In the genomic region with DNA sequence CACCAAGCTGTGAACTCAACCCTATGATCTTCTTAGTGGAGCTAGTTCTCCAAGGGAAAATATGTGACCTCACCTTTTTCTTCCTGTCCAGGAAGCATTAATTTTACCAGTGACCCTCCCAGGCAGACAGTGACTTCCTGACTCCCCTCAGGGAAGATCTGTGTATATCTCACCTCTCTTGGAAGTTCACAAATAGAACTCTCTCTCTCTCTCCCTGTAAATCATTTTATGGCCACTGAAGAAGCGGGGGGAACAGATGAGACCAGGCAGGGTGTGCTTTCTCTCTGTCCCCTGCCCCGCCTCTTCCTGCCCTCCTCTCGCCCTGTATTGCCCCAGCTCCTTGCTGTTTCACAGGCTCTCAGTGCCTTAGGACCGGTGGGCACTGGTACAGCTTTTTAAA, we compare ENCODE assay signal across 17 mouse cellular contexts.
DNase-seq lines count a peak whose midpoint lies in the region; ATAC-seq and TF ChIP-seq lines count a peak whose summit lies in the region.
"Had no signal": no experiment of that assay in that cellular context is flagged by ENCODE, and none has a peak within 500 bp of the region (broad histone marks: within the 10 kb centered on the region; RNA-seq: fewer than 3 reads in every experiment).

No protein-coding gene starts in this region.

- TF ChIP-seq POLR2A in heart, adult 2 months (IDR thresholded peaks at IDR 0.05; ENCODE audit: insufficient read depth, low read depth, low read length) = no peak

- no peaks in the 10 kb centered on the region for H3K27me3 ChIP-seq in heart, adult 2 months (ENCODE audit: control insufficient read depth, insufficient read depth, low read length)
- H3K27me3 ChIP-seq in heart, embryonic 12.5 days (replicated peaks) = no peaks in the 10 kb centered on the region
- no peaks in the 10 kb centered on the region for H3K27me3 ChIP-seq in midbrain, embryonic 11.5 days (ENCODE audit: control insufficient read depth, insufficient read depth, low read length)
- H3K27me3 ChIP-seq in midbrain, embryonic 13.5 days = no peaks in the 10 kb centered on the region
- H3K27me3 ChIP-seq in kidney, embryonic 16.5 days (ENCODE audit: insufficient read depth, low read length) = no peaks in the 10 kb centered on the region
- H3K27me3 ChIP-seq: forebrain, embryonic 12.5 days; hindbrain, embryonic 15.5 days; neural tube, embryonic 12.5 days had no signal

- peaks cover 15% of the 10 kb centered on the region for H3K36me3 ChIP-seq in heart, adult 2 months (ENCODE audit: control insufficient read depth, insufficient read depth, low read length)
- peaks cover 8% of the 10 kb centered on the region; the same call in 1 of the 2 replicates for H3K36me3 ChIP-seq in heart, embryonic 12.5 days
- no peaks in the 10 kb centered on the region for H3K36me3 ChIP-seq in midbrain, embryonic 11.5 days (ENCODE audit: control insufficient read depth, insufficient read depth, low read length)
- no peaks in the 10 kb centered on the region for H3K36me3 ChIP-seq in midbrain, embryonic 13.5 days
- no peaks in the 10 kb centered on the region; the same call in 1 of the 2 replicates for H3K36me3 ChIP-seq in kidney, embryonic 16.5 days (ENCODE audit: insufficient read depth, low read length)
- H3K36me3 ChIP-seq: forebrain, embryonic 12.5 days; hindbrain, embryonic 15.5 days; limb, embryonic 10.5 days had no signal

- no peak for DNase-seq in heart, adult 2 months
- peak; percentile 65 for DNase-seq in midbrain, embryonic 11.5 days (ENCODE audit: low spot score, missing footprints)
- no peak for DNase-seq in layer of hippocampus, adult 9-10 months (ENCODE audit: low spot score)
- DNase-seq in layer of hippocampus, adult 9-11 months = no peak
- DNase-seq: adrenal gland, postnatal 10 days; cerebellum, adult 9-10 months; gastrocnemius, adult 2 months; heart, postnatal 4 days had no signal

- H3K9ac ChIP-seq in heart, adult 2 months (ENCODE audit: low read depth, low read length) = no peak overlapping the region
- no peak overlapping the region for H3K9ac ChIP-seq in heart, embryonic 12.5 days
- H3K9ac ChIP-seq in midbrain, embryonic 11.5 days (ENCODE audit: low read length) = no peak overlapping the region
- no peak overlapping the region for H3K9ac ChIP-seq in midbrain, embryonic 13.5 days (replicated peaks)
- H3K9ac ChIP-seq in kidney, embryonic 16.5 days (replicated peaks; ENCODE audit: low read length) = no peak overlapping the region
- H3K9ac ChIP-seq: forebrain, embryonic 12.5 days; hindbrain, embryonic 15.5 days; liver, postnatal 0 days; neural tube, embryonic 12.5 days had no signal

- no peaks in the 10 kb centered on the region for H3K79me2 ChIP-seq in heart, adult 2 months (replicated peaks; ENCODE audit: control insufficient read depth, insufficient read depth, low read length)

- no peak for TF ChIP-seq EP300 in heart, adult 2 months (IDR thresholded peaks at IDR 0.05; ENCODE audit: insufficient read depth, low read depth, low read length)

- intact Hi-C loops in heart, adult 2 months (cut with DNase I) = no loop called here

- no peaks in the 10 kb centered on the region for H3K9me3 ChIP-seq in heart, embryonic 12.5 days (replicated peaks)
- no peaks in the 10 kb centered on the region for H3K9me3 ChIP-seq in midbrain, embryonic 11.5 days (ENCODE audit: control insufficient read depth, low read length)
- H3K9me3 ChIP-seq in midbrain, embryonic 13.5 days = no peaks in the 10 kb centered on the region
- peaks cover 6% of the 10 kb centered on the region; the same call in 1 of the 2 replicates for H3K9me3 ChIP-seq in kidney, embryonic 16.5 days (ENCODE audit: low read length)
- H3K9me3 ChIP-seq: forebrain, embryonic 12.5 days; hindbrain, embryonic 15.5 days; limb, embryonic 10.5 days; neural tube, embryonic 12.5 days had no signal

- H3K4me1 ChIP-seq in heart, adult 2 months (ENCODE audit: control insufficient read depth, insufficient read depth, low read length) = peaks cover 5% of the 10 kb centered on the region
- no peaks in the 10 kb centered on the region for H3K4me1 ChIP-seq in heart, embryonic 12.5 days (replicated peaks)
- H3K4me1 ChIP-seq in midbrain, embryonic 11.5 days (ENCODE audit: control insufficient read depth, insufficient read depth, low read length) = no peaks in the 10 kb centered on the region
- H3K4me1 ChIP-seq in midbrain, embryonic 13.5 days (replicated peaks) = no peaks in the 10 kb centered on the region
- 0 out of 2 replicates have a peak, but pooled peaks cover 11% of the 10 kb centered on the region for H3K4me1 ChIP-seq in kidney, embryonic 16.5 days (ENCODE audit: insufficient read depth, low read length)
- H3K4me1 ChIP-seq: forebrain, embryonic 12.5 days; hindbrain, embryonic 15.5 days; limb, embryonic 10.5 days; neural tube, embryonic 12.5 days had no signal

- no peak overlapping the region for H3K4me2 ChIP-seq in heart, embryonic 12.5 days
- H3K4me2 ChIP-seq in midbrain, embryonic 11.5 days = no peak overlapping the region
- H3K4me2 ChIP-seq in midbrain, embryonic 13.5 days (replicated peaks) = no peak overlapping the region
- no peak overlapping the region for H3K4me2 ChIP-seq in kidney, embryonic 16.5 days (replicated peaks; ENCODE audit: low read depth, low read length)
- H3K4me2 ChIP-seq: forebrain, embryonic 12.5 days; hindbrain, embryonic 15.5 days; neural tube, embryonic 12.5 days had no signal

- 56% methylated on average over 4 of the region's 4 CpGs for WGBS in heart, adult 2 months
- WGBS in heart, embryonic 12.5 days = 76% methylated on average over 4 of the region's 4 CpGs
- WGBS in midbrain, embryonic 11.5 days = 79% methylated on average over 4 of the region's 4 CpGs
- WGBS in midbrain, embryonic 13.5 days = 90% methylated on average over 4 of the region's 4 CpGs
- 29% methylated on average over 4 of the region's 4 CpGs for WGBS in kidney, embryonic 16.5 days

- H3K27ac ChIP-seq in heart, adult 2 months = peak overlapping the region; percentile 50
- no peak overlapping the region for H3K27ac ChIP-seq in heart, embryonic 12.5 days (ENCODE audit: poor library complexity, severe bottlenecking)
- no peak overlapping the region for H3K27ac ChIP-seq in midbrain, embryonic 11.5 days (ENCODE audit: low read depth, low read length)
- no peak overlapping the region for H3K27ac ChIP-seq in midbrain, embryonic 13.5 days
- H3K27ac ChIP-seq in kidney, embryonic 16.5 days (ENCODE audit: low read length) = peak overlapping the region; percentile 57; the same call in 1 of the 2 replicates
- H3K27ac ChIP-seq: forebrain, embryonic 12.5 days; gastrocnemius, adult 2 months; hindbrain, embryonic 15.5 days; limb, embryonic 10.5 days; neural tube, embryonic 12.5 days had no signal

- H3K4me3 ChIP-seq in heart, adult 2 months = no peak overlapping the region
- H3K4me3 ChIP-seq in heart, embryonic 12.5 days = no peak overlapping the region
- H3K4me3 ChIP-seq in midbrain, embryonic 11.5 days (ENCODE audit: low read depth, low read length) = no peak overlapping the region
- H3K4me3 ChIP-seq in midbrain, embryonic 13.5 days (replicated peaks) = no peak overlapping the region
- no peak overlapping the region for H3K4me3 ChIP-seq in kidney, embryonic 16.5 days (ENCODE audit: low read length)
- H3K4me3 ChIP-seq: forebrain, embryonic 12.5 days; gastrocnemius, adult 2 months; hindbrain, embryonic 15.5 days; limb, embryonic 10.5 days; neural tube, embryonic 12.5 days had no signal

- no peak for ATAC-seq in heart, embryonic 12.5 days (ENCODE audit: insufficient number of reproducible peaks, low FRiP score)
- no peak for ATAC-seq in midbrain, embryonic 11.5 days (ENCODE audit: low FRiP score)
- no peak for ATAC-seq in midbrain, embryonic 13.5 days
- ATAC-seq in kidney, embryonic 16.5 days (ENCODE audit: low FRiP score, low TSS enrichment) = peak; percentile 76
- ATAC-seq: intestine, embryonic 16.5 days; liver, postnatal 0 days had no signal

- TF ChIP-seq CTCF in heart, adult 2 months (IDR thresholded peaks at IDR 0.05) = no peak

Comparison
In these comparisons a context has a peak if more than half of its experiments do, and no peak if none do; other contexts are left out.
1. H3K27ac ChIP-seq: peak in heart, adult 2 months (single experiment) and kidney, embryonic 16.5 days (single experiment); none in heart, embryonic 12.5 days (single experiment), midbrain, embryonic 11.5 days (single experiment) and midbrain, embryonic 13.5 days (single experiment).